Mouse (Mus musculus) layer of hippocampus, adult 9-11 months (tissue): ENCODE measurements at regions not wholly inside any gene's neighbourhood (a gene's known extent, or its start where the extent isn't known, plus 50 kb on each side); places are given as distances from the start of the nearest gene placed in this dataset.
A peak's percentile ranks its signal among the peaks of the same experiment; 100 is the strongest.

Experiments used
- DNase-seq: peaks from one replicate; pipeline ENCODE4 v3.0.0; 2022

DNA sequence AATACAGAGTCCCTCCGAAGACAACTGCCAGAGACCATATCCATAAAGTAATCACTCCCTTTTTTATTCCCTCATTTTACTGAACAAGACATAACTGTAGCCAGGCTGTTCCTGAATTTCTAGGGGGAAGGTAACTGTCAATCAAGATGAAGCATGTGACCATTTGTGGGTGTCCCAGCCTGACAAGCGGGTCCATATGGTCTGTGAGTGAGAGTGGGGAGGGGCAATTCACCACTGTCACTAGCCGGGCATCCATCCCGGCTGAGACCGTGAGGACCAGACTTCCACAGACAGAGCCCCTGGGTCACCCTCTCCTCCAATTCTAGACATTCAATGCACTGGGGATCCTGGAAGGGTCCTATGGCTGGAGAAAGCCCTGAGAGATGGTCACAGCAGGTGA is 54.6 kb downstream of the Gm11733 start:
- DNase-seq, result peak; percentile 59

DNA sequence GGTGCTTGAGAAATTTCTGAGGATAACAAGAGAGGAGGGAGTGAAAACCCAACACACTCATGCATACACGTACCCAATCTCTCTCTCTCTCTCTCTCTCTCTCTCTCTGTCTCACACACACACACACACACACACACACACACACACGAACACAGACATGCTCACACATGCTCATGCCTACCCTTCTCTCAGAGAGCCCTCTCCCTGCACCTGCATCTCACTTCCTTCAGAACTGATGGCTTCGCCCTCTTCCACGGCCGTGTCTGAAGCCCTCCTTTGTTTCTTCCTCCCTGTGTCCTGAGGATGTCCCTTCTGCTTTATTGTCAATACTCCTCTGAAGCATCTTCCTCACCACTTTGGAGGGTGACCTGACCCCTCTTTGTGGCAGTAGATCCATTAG is 56.4 kb downstream of the Gm11733 start:
- DNase-seq, result no peak

GRCm38 (mm10) chr11:117541205-117541884 is 57.2 kb downstream of the Gm11733 start:
- DNase-seq, result no peak

GRCm38 (mm10) chr11:117543191-117543590 is 59.0 kb downstream of the Gm11733 start:
- no peak for DNase-seq

GRCm38 (mm10) chr11:117544507-117544906 is 60.3 kb downstream of the Gm11733 start:
- no peak for DNase-seq

- no peak for DNase-seq
Measured at GRCm38 (mm10) chr11:117544926-117545325, 60.8 kb downstream of the Gm11733 start.

GRCm38 (mm10) chr11:117551926-117552325 is 67.8 kb downstream of the Gm11733 start:
- DNase-seq, result peak; percentile 59

DNA sequence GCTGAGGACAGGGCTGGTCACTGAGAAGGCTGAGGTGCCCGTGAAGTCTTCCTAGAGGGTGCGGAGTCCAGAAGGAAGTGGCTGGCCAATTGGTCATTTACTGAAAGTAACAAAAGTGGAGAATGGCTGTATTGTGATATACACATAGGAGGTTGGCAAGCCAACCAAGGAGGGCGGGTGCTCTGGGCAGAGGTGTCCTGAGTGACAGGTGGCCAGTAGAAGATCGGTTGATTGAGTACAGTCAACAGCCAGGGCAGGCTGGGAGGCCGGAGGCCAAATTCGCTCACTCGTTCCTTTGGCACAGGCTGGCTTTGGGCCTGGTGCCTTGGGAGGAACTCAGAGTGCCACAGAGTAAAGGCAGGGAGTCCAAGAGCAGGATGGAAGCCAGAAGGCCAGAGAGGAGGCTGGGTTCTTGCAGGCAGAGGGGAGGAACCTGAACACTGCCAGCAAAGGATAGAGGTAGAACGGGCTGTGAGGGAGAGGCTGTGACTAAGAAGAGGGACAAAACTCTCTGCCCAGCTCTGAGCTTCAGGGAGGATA is 68.3 kb downstream of the Gm11733 start:
- no peak for DNase-seq

- DNase-seq, result no peak
Measured at GRCm38 (mm10) chr11:117554111-117554510, 69.9 kb downstream of the Gm11733 start.

GRCm38 (mm10) chr11:117557474-117558381 is 73.6 kb downstream of the Gm11733 start:
- DNase-seq, result no peak

DNA sequence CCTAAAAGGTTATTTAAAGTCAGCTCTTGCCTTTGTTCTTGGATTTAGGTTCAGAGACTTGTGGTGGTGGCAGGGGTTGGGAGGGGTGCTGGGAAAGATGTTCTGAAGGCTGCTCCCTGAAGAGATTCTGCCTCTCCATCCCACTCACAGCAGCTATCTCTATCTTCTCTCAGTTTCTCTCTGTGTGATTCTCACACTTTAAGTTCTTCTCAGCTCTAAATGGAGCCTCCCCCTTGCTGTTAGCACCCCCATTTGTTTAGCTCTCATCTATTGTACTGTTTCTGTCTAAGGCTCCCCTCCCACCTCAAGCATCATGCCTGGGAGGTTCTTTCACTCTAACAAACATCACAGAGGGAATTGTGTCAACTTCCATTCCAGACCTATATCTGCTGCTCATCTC is 75.7 kb downstream of the Gm11733 start:
- no peak for DNase-seq

- no peak for DNase-seq
Measured at GRCm38 (mm10) chr11:117567961-117568605, 83.9 kb downstream of the Gm11733 start.

DNA sequence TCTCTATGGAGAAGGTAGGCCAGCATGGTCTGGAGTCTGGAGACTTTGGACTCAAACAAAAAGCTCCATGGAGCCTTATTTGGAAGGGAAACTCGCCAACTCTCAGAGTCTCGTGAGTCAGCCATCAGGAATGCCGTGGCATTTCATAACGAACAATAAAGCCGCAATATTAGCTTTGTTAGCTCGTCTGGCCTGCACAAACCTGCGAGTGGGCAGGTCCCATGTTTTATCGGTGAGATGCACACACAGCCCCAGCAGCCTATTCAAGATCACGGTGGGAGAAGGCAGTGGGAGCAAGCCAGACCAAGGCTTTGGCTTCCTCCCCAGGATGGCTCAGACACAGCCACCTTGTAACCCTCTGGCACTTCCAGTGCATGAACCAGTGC is 84.4 kb downstream of the Gm11733 start:
- DNase-seq, result no peak

- no peak for DNase-seq
Measured at GRCm38 (mm10) chr11:117569566-117570101, 84.5 kb upstream of the Tnrc6c start.

DNA sequence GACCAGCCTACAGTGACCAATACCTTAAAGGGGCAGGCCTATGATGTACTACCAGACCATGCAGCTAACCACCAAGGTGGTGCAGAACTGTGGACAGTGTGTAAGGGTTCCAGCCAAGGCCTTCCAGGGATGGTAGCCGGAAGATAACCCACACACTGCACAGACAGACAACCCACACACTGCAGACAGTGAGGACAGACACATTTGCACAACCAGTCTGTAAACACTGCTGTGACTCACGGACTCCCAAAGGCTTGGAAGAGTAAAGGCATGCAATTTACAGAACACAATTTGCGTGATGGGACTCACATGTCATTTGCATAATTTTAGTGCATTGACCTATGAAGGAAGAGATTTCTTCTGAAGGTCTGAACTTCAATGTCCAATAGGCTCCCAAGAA is 82.2 kb upstream of the Tnrc6c start:
- DNase-seq, result no peak

DNA sequence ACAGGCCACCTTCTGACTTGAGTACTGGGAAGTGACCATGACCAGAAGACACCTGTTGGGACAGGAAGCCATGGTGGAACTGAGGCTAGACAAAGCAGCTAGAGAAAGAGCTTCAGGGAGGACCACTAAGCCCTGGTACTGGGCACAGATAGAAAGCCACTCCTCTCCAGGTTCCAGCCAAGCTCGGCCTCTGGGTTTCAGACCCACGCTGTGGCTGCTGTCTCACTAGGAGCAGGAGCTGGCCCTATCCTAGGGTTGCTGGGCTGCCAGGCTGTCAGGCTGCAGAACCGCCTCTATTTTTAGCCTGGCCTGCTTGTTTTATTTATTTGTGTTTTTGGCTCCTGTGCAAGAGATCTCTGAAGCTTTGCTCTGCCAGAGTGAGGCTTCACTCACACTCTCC is 79.4 kb upstream of the Tnrc6c start:
- peak; percentile 76 for DNase-seq

GRCm38 (mm10) chr11:117579121-117579520 is 75.0 kb upstream of the Tnrc6c start:
- DNase-seq, result no peak

GRCm38 (mm10) chr11:117579720-117580119 is 74.4 kb upstream of the Tnrc6c start:
- DNase-seq, result no peak

DNA sequence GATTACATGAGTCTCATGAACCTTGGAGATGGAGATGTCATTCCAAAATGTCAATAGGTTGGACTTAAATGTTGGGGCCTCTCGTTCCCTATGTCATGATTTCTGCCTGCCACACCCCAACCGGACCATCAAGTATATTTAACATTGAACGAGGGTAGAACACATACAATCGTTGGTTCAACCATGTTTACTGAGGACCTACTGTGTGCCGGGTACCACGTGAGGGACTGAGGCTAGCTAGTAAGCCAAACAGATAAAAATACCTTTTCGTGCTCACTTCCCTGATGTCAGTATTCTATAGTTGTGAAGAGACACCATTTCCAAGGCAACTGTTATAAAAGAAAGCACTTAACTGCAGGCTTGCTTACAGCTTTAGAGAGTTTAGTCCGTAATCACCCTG is 70.6 kb upstream of the Tnrc6c start:
- DNase-seq, result no peak

DNA sequence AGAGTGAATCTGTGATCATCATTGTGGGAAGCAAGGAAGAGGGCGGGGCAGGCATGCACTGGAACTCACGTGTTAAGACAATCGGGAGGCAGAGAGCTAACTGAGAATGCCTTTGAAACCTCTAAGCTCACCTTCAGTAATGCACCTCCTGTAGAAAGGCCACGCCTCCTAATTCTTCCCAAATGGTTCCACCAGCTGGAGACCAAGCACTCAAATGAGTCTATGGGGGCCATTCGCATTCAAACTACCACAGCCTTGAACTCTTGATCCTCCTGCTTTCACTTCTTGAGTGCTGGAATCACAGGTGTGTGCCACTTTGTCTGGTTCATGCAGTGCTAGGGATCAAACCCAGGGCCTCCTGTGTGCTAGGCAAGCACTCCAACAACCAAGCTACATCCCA is 68.5 kb upstream of the Tnrc6c start:
- no peak for DNase-seq

- DNase-seq, result no peak
Measured at GRCm38 (mm10) chr11:117586063-117586462, 68.0 kb upstream of the Tnrc6c start.

GRCm38 (mm10) chr11:117586857-117587425 is 67.1 kb upstream of the Tnrc6c start:
- no peak for DNase-seq

DNA sequence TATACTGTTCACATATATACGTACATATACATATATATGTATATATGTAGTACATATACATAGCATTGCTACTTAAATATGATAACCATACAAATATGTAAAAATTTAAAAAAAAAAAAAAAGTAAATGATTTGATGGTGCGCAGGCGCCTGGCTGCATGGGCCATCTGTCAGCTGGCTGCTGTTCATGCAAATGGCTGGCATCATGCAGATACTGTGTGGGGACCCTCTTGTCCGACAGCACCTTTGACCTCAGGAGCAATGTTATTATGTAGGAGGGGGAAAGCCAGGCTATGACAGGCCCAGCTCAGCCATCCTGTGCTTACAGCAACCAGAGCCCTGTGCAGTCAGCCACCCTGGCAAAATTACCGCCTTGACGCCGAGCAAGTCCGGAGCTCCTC is 65.1 kb upstream of the Tnrc6c start:
- no peak for DNase-seq
